Mouse (Mus musculus) cortical plate, adult 2 months (tissue): Measurements from ENCODE around the gene Rassf3. TPM values are rescaled to one million over a fixed set of nuclear protein-coding genes. Genes with fewer than 3 reads are reported as not detected.

Experiments used
- H3K27ac ChIP-seq: fragments of 200-500 bp; 2 replicates; pipeline ENCODE4 v1.5.1; 2012; ENCODE audit warnings: low read length, control low read depth, inconsistent platforms; ENCODE audit not compliant: insufficient read depth
- H3K4me1 ChIP-seq: fragments of 200-500 bp; 2 replicates; pipeline ENCODE4 v1.6.1; 2011; ENCODE audit warnings: low read length; ENCODE audit not compliant: control insufficient read depth, insufficient read depth
- H3K4me3 ChIP-seq: fragments of 200-500 bp; 2 replicates; pipeline ENCODE4 v1.5.1; 2011; ENCODE audit warnings: mild to moderate bottlenecking, low read length, control low read depth; ENCODE audit not compliant: insufficient read depth
- CTCF ChIP-seq: fragments of 200-500 bp; IDR thresholded peaks from 2 replicates; pipeline ENCODE4 v1.5.1; 2011; ENCODE audit warnings: mild to moderate bottlenecking, control low read depth, low read length; ENCODE audit not compliant: insufficient read depth; ENCODE audit errors: extremely low read depth
- POLR2A ChIP-seq: fragments of 200-500 bp; IDR thresholded peaks from 2 replicates; pipeline ENCODE4 v1.6.1; 2011; ENCODE audit warnings: mild to moderate bottlenecking, low read length, control low read depth; ENCODE audit not compliant: insufficient read depth; ENCODE audit errors: extremely low read depth
- polyA plus RNA-seq: library from polyadenylated mRNA; depleted of rRNA; stranded (reverse); fragments of >200 nt; gene quantifications from 2 replicates; pipeline ENCODE4 v1.2.3, GENCODE M21; 2012

Gene Rassf3
- polyA plus RNA-seq, 1 experiment: 41.2 TPM

DNA sequence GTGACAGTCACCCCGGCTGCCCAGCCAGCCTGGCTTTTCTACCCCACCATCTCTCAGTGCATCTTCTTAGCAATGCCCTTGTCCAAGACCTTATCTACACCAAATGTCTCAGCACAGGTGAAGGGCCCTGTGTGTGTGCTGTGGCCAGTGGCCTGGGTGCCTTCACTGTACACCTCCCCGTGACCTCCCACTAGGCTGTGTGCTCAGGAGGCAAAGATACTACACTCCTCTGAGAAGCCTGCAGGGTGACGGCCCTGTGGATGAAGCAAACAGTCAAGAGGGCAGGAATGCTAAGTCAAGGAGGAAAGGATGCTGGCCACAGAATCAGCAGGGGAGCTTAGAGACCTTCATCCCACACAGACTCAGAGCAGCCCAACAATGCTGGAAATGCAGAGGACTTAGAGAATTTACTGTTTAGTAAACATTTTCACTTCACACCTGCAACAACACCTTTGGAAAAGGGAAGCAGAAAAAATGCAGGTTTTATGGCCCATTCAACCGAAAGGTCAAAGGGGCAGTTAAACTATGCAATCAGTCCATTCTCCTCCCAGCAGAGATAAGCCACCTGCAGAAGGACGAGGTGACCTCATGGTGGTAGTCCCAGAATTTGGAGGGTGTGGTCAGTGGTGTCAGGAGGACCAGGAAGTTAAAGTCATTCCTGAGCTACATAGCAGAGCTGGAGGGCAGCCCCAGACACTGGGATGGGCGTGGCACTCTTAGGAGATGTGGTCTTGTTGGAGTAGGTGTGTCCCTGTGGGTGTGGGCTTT is 21.3 kb downstream of the Rassf3 start:
- Histone ChIP-seq H3K4me1 (peaks cover 6% of the 10 kb centered on the region), H3K4me3 (no peak overlapping the region)
- TF ChIP-seq CTCF (no peak), POLR2A (no peak)

DNA sequence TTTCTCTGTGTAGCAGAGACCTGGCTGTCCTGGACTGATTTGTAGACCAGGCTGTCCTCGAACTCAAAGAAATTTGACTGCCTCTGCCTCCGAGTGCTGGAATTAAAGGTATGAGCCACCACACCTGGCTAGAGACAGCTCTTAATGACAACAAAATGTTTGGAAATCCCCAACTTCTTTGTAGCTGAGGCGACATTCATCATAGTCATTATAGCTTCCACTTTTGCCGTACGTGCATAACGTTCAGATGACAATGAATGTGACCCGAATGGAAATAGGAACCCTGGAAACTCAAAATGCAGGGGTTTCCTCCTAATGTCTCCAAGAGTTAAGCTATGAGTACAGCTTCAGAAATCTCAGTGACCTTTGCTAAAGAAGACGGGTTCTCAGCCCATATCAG is 22.1 kb downstream of the Rassf3 start:
- no peak for TF ChIP-seq POLR2A
- no peak for TF ChIP-seq CTCF
- Histone ChIP-seq H3K27ac (no peak overlapping the region), H3K4me1 (peaks cover 4% of the 10 kb centered on the region; the same call in 1 of the 2 replicates), H3K4me3 (no peak overlapping the region)

More for the DNA sequence above, 21.3 kb downstream of the Rassf3 start:
- H3K27ac ChIP-seq: no peak overlapping the region

DNA sequence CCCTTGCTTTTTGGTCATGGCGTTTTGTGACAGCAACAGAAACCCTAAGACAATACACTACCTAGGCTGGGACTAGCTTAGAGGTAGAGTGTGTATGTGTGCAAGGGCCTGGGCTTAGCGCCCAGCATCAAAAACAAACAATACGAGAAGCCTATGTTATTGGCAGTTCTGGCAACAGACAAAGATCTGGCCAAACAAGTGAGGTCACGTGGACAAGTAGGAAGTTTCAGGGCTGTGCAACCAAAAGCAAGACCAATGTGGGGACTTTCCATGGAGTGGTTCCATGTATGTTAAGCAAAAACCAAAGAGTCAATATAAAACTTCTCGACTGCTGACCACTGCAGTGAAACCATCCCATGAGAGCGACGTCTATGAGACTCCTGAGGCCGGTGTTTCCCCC is 30.3 kb downstream of the Rassf3 start:
- Histone ChIP-seq H3K4me3 (no peak overlapping the region), H3K27ac (no peak overlapping the region)
- no peak for TF ChIP-seq POLR2A
- TF ChIP-seq CTCF: no peak

DNA sequence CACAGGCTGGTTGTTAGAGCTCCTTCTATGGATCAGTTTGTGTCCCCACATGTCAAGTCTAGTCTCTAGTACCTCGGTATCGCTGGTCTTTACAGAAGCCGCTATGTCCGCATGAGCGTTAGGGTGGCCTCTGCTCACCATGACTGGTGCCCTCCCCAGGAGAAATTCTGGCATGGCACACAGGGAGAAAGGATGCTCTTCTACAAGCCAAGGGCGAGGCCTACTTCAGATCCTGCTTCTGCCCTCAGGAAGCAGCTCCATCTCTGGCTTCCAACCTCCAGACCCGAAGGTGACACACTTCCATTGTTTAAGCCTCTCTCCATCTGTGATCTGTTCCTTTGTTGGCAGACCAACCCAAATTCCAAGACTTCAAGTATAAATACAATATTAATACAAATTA is 31.9 kb downstream of the Rassf3 start:
- Histone ChIP-seq H3K4me1 (peaks cover 2% of the 10 kb centered on the region), H3K27ac (no peak overlapping the region), H3K4me3 (no peak overlapping the region)
- no peak for TF ChIP-seq CTCF
- no peak for TF ChIP-seq POLR2A

More for the DNA sequence above, 30.3 kb downstream of the Rassf3 start:
- H3K4me1 ChIP-seq: no peaks in the 10 kb centered on the region

DNA sequence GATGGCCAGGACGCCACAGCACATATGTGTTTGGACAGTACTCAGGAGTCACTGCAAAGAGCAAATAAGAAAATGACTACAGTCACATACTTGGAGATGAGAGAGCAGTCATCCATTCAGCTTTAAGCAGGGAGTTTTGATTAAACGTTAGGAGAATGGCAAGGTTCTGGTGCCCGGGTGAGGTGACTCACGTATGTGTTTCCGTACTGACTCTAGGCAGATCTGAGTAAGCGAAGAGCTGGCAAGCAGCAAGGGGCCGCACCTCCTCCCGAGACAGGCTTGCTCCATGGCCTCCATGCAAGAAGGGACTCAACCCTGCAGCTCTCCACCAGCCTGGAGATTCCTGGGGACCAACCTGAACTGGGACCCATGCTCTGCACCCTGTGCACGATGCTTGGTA is 32.4 kb downstream of the Rassf3 start:
- TF ChIP-seq POLR2A (no peak), CTCF (no peak)
- Histone ChIP-seq H3K27ac (no peak overlapping the region), H3K4me3 (no peak overlapping the region), H3K4me1 (peaks cover 2% of the 10 kb centered on the region)

DNA sequence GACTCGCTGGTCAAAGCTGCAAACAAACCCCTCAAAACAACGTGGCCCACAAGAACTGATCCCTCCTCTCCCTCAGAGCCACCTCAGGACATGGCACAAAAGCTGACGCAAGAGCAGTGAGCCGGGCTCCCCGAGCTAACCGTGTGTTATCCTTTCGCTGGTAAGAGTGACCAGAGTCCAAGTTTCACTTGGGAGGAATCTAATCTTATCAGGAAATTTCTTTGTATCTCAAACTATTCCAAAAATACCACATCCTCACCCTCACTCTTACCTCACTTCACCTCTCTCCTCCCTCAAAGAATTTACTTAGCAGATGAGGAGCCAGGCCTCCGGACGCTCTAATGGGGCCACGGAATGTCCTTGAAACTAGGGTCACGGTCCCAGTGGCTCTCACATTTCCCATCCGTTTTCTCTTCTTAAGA is 36.8 kb downstream of the Rassf3 start:
- Histone ChIP-seq H3K4me1 (peaks cover 2% of the 10 kb centered on the region), H3K4me3 (no peak overlapping the region), H3K27ac (no peak overlapping the region)
- no peak for TF ChIP-seq POLR2A
- TF ChIP-seq CTCF: no peak

DNA sequence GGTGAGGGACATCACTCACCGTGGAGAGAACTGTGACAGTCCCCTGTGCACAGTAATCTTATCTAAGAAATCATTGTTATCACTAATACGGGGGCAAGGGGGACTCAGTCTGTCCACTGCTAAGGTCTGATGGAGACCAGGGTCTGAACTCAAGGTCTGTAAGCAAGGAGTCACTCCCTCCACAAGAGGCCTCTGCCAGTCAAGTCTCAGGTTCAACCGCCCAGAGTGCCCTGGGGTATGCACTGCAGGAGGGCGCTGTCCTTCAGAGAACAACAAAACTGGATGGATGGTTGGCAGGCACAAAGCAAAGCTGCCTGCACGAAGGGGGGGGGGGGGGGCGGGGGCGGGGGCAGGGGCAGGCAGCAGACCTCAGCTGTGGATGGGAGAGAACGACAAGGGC is 38.0 kb downstream of the Rassf3 start:
- H3K27ac ChIP-seq: no peak overlapping the region
- TF ChIP-seq CTCF (no peak), POLR2A (no peak)
- H3K4me3 ChIP-seq: no peak overlapping the region
- H3K4me1 ChIP-seq: peaks cover 2% of the 10 kb centered on the region

DNA sequence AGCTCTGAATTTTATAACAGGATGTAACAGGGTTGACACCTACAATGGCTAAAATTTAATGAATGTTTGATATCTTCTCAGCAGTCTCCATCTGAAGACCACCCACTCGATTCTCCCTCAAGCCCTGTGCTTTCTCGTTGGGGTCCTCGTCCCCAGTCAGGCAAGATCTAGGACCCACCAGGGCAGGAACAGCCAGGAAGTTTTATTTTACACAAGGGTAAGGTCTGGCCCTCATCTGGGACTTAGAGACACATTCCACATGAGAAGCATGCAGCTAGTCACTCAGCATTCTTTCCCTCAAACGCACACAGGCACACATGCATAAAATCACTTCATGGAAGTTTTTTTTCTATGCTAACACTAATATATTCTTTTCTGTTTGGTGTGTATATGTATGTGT is 39.5 kb downstream of the Rassf3 start:
- Histone ChIP-seq H3K27ac (no peak overlapping the region), H3K4me3 (no peak overlapping the region), H3K4me1 (peaks cover 5% of the 10 kb centered on the region)
- no peak for TF ChIP-seq POLR2A
- TF ChIP-seq CTCF: no peak

DNA sequence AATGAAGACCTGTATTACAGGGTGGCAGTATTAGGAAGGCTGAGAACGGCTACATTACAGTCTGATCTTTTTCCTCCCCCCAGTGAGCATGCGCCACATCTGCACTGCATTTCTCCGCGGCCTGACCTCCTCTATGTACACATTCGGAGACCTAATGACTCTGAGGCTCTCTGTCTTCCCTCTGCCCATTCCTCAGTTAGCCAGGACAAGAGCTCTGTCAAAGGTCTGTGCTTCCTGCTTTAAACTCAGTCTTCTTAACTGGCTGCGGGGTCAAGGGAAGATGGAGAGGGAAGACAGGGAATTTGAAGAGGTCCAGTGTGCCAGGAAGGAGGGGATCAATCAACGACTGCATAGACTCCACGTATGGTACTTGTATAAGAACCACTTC is 39.9 kb downstream of the Rassf3 start:
- TF ChIP-seq POLR2A (no peak), CTCF (no peak)
- peaks cover 5% of the 10 kb centered on the region for H3K4me1 ChIP-seq

DNA sequence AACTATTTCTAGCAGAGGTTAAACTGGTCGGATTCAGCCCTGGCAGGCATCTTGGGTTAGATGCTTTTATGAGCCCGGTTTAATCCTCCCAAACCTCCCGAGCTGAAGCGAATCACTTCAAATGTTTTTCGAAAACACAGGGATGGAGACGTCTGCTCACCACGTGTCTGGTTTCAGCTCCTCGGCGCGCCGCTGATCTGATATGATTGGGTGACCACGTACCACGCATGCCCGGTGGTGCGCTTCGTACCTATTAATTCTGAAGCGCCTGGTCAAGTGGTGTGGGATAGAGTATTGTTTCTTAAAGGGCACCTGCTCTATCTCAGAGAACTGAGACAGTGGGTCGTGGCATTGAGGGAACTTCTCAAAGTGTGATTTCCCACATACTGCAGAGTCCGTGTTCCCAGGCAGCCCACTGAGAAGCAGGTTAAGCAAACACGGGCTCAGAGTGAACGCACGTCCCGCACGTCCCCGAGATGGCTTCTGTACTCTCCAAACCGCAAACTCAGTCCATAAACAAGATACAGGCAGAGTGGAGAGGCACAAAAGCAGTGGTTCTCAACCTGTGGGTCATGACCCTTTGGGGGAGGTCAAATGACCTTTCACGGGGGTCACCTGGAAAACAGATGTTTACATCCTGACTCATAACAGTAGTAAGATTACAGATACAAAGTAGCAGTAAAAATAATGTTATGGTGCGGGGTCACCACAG is 40.4 kb downstream of the Rassf3 start:
- no peak overlapping the region for H3K4me3 ChIP-seq
- TF ChIP-seq CTCF (no peak), POLR2A (no peak)
- H3K27ac ChIP-seq: no peak overlapping the region
- H3K4me1 ChIP-seq: peaks cover 8% of the 10 kb centered on the region

More for the DNA sequence above, 39.9 kb downstream of the Rassf3 start:
- Histone ChIP-seq H3K27ac (no peak overlapping the region), H3K4me3 (no peak overlapping the region)
